Mouse (Mus musculus): ENCODE results near the gene Mphosph10.

GRCm38 (mm10) chr7:64326892-64327291, 65.2 kb downstream of the Mphosph10 start:
- TF ChIP-seq USF1 (IDR thresholded peaks at IDR 0.05; ENCODE audit: low read depth) (no peak), CTCF (IDR thresholded peaks at IDR 0.05; ENCODE audit: control insufficient read depth, insufficient read depth, insufficient read length) (peak; percentile 62)
